Mouse (Mus musculus): ENCODE results near the gene Ace.

DNA sequence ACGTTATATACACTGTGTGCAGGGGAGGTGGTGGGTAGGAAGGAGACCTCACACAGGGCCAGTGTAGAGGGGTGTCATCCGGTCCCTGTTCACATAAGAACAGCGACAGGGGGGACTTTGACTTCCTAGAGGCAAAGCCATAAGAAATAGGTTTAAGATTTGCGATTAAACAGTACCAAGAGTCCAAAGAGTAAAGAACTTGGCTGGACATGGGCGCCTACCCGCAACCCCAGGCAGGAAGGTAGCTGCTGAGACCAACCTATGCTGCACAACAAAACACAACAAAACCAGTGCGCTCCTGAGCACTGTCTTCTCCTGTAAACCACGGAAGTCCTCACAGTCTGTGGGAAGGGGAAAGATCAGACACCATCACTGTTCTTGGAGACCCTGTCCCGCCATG, 15.6 kb upstream of the Ace start:
- TF ChIP-seq CTCF (IDR thresholded peaks at IDR 0.05; ENCODE audit: low read depth), result no peak
- no peak for TF ChIP-seq EP300 (IDR thresholded peaks at IDR 0.05; ENCODE audit: low read depth)

Data from heart, postnatal 0 days (tissue).